Mouse (Mus musculus): ENCODE results near the gene Gm26965.

DNA sequence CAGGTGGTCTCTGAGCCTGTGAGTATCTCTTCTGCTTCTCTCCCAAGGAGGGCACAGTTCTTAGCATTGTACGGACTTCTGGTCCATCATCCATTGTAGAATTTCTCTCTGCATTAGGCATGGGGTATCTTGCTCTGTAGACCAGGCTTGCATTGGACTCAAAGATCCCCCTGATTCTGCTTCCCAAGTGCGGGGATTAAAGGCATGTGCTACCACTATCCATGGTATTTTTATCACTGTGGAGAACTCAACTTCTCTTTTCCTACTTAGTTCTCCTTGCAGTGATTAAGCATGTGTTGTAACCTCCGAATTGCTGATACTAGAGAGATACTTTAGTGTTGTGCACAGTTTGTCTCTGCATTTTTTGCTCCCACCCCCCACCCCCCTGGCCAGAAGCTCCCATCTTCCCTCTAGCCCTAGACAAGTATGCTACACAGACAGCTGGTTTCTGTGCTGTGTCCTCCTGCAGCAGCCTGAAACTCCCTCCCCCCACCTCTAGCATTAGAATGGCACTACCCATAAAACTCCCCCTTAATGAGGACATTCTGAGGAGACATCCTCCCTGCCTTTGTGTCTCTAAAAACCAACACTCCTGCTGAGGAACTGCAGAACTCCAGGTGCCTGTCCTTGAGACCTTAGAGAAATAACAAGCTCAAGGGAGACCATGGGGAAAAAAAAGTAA, 1.2 kb upstream of the Gm26965 start:
- TF ChIP-seq POLR2A (IDR thresholded peaks at IDR 0.05; ENCODE audit: borderline replicate concordance, extremely low read depth, insufficient read depth, insufficient read length, poor library complexity, severe bottlenecking), result no peak
- no peak for TF ChIP-seq CTCF (IDR thresholded peaks at IDR 0.05; ENCODE audit: borderline replicate concordance, extremely low read depth, insufficient read depth, insufficient read length)

Data from brain, embryonic 14.5 days (tissue).